Mouse (Mus musculus) adrenal gland, adult (tissue): ENCODE data around the gene Ip6k2.
A peak's percentile ranks its signal among the peaks of the same experiment; 100 is the strongest.

Source experiments
- DNase-seq, 2 experiments: peaks; one replicate each; pipeline ENCODE4 v3.0.0; 2022 to 2023; ENCODE audit warnings: low spot score in 1 of 2; ENCODE audit not compliant: inconsistent age in 2 of 2

Ip6k2 gene

DNA sequence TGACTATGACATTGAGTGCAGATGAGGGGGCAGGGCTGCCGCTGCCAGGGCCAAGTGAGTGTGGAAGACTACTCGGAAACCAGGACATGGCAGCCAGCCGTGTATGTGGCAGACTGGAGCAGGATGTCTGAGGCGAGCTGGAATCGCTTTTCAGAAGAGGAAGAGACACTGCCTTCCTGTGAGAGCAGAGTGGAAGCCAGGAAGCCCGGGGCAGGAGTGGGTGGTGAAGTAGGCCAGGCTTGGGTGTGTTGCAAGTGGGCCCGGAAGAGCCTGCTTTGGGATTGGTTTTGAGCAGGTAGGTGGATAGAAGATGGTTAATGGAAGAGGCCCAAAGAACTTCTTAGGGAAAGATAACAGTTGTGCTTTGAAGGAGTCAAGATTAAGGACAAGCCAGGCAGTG is 32.0 kb downstream of the Ip6k2 start:
- DNase-seq, result no peak

DNA sequence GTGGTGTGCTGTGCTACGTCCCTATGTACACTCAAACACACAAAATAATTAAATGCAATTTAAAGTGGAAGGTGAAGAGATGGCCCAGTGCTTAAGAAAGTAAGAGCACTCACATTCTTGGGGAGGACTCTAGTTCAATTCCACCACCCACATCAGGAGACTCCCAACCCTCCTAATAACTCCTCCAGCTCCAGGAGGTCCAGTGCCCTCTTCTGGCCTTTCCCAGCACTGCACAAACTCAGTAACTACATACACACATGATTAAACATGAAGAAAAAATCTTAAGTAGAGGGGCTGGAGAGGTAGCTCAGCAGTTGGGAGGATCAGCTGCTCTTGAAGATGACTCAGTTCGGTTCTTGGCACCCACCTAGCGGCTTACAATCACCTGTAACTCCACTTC is 35.9 kb downstream of the Ip6k2 start:
- peak in 1 of 2 experiments; percentile 81 for DNase-seq

DNA sequence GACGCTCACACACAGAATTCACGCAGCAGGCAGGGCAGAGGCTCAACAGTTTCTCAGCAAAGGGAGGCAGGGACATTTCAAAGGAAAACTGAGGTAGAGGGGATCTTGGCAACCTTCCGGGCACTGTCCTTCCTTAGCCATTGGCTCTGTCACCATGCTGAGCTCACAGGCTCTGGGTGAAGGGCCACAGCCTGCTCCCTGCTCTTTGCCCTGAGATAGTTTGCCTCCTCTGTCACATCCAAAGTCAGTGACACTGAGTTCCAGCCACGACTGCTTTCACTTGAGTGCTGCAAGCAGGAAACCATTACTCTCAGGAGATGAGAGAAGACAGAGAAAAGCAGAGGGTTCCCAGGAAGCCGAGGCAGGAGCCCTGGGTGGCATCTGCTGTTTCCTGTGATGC is 36.5 kb downstream of the Ip6k2 start:
- DNase-seq, result no peak

DNA sequence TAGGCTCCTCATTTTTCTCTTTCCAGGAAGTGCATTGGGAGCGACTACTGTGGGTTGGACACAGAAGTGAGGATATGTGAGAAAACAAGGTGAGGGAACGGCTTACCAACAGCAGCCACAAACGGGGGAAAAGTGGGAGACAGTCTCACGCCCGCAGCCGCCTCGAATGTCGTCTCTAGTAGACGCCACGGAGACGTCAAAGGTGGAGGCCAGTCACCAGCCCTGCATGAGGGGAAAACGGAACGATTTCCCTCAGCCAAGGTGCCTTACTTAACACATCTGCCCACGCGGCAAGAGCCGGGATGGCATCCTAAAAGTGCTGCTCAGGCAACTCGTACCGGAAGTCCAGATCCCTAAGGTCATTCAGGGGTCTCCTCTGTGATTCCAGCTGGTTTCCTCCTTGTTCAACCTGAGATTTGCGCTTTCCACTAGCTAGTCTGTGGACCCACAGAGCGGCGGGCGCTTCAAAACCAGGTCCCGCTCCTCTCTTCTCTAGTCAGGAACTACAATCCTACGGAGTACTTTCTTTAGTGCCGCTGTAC is 40.6 kb downstream of the Ip6k2 start:
- no peak for DNase-seq

DNA sequence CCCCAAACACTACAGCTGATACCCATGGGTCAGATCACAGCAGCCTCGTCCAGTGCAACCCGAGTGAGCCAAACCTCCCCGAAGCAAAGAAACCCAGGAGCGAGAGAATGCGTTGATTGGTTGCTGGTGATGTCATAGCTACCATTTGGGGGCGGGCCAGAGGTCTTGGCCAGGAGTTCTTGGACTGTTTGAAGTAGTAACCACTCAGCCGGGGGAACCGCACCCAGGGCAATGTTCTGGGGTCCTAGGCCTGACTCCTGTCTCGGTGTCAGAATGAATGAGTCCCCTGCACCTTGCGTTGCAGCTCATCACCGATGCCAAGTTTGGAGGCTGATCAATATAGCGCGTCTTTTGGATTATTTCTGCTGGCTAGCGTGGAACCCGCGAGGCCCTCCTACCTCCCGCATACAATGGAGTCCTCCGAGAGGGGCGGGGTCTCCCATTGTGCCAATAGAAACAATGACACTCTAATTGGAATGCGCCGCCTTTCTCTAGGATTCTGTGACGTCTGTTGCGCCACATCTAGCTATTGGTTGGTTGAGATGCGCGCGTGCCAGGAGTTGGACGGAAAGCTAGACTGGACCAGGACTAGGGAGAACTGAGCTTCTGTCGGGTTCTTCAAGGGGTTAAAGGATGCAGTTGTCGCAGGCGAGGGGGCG is 41.3 kb downstream of the Ip6k2 start:
- peak; percentile 65 to 72 for DNase-seq

DNA sequence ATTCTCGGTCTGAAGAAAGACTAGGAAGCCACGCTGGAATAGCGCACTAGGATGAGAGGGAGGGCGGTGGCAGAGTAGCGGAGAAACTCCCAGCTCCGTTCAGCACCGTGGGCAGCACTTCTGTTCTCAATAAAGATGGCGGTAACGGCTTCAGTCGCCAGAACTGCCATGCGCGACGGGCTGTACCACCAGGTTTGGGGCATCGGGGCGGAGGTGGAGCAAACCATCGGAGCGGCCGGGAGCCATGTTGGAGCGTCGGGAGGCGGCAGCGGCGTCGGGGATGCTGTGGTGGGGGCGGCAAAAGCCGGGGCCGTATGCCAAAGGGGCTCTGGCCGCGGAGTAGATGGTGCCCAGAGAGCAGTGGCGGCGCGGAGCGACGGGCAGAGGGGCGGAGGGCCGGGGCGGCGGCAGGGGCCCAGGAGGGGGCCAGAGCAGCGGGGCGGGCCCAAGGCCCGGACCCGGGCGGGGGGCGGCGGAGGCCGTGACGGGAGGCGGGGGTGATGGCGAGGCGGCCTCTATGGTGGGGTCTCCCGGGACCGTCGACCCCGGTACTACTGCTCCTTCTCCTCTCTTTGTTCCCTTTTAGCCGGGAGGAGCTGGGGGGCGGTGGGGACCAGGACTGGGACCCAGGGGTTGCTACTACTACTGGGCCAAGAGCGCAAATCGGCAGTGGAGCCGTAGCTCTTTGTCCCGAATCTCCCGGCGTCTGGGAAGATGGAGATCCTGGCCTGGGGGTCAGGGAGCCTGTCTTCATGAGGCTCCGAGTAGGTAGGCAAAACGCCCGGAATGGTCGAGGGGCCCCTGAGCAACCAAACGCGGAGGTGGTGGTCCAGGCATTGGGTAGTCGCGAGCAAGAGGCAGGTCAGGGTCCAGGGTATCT is 42.5 kb downstream of the Ip6k2 start, which contains the start of gene Celsr3:
TSS of gene Celsr3 (plus strand) at position 501 of the 880 bp plus-strand sequence.
- peak; percentile 59 to 79 for DNase-seq

DNA sequence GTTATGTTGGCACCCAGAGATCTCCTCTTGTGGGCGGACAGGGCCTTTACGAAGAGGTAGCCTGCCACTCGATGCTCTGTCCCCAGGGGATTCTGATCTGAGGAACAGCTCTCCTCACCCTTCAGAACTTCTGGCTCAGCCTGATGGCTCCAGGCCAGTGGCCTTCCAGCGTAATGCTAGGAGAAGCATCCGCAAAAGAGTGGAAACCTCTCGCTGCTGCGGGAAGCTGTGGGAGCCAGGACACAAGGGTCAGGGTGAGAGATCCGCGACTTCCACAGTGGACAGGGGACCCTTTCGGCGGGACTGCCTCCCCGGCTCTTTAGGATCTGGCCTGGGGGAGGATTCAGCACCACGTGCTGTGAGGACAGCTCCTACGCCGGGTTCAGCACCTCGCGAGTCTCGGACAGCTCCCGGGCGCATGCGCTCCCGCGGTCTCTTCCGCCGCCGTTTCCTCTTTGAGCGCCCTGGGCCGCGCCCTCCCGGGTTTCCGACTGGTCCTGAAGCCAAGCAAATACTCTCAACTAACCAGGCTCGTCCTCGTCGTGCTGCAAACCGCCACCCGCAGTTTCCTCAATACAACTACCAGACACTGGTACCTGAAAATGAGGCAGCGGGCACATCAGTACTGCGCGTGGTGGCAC is 43.2 kb downstream of the Ip6k2 start:
- peak; percentile 83 to 94 for DNase-seq

DNA sequence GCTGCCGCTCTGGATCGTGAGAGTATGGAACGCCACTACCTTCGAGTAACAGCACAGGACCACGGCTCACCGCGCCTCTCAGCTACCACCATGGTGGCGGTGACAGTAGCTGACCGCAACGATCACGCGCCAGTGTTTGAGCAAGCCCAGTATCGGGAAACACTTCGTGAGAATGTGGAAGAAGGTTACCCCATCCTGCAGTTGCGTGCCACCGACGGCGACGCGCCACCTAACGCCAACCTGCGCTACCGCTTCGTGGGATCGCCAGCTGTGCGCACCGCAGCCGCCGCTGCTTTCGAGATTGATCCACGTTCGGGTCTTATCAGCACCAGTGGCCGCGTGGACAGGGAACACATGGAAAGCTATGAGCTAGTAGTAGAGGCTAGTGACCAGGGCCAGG is 43.9 kb downstream of the Ip6k2 start:
- DNase-seq, result no peak

DNA sequence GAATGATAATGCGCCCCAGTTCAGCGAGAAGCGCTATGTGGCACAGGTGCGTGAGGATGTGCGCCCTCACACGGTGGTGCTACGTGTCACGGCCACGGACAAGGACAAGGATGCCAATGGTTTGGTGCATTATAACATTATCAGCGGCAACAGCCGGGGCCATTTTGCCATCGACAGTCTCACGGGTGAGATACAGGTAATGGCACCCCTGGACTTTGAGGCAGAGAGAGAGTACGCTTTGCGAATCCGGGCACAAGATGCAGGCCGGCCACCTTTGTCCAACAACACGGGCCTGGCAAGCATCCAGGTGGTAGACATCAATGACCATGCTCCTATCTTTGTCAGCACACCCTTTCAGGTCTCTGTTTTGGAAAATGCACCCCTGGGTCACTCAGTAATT is 44.3 kb downstream of the Ip6k2 start:
- no peak for DNase-seq

DNA sequence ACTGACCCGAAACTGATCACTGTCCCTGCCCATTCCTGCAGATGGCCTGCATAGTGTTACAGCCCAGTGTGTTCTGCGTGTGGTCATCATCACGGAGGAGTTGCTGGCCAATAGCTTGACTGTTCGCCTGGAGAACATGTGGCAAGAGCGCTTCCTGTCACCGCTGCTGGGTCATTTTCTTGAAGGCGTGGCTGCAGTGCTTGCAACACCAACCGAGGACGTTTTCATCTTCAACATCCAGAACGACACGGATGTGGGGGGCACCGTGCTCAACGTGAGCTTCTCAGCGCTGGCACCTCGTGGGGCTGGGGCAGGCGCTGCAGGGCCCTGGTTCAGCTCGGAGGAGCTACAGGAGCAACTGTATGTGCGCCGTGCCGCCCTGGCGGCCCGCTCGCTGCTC is 48.0 kb downstream of the Ip6k2 start:
- DNase-seq, result peak in 1 of 2 experiments; percentile 62

DNA sequence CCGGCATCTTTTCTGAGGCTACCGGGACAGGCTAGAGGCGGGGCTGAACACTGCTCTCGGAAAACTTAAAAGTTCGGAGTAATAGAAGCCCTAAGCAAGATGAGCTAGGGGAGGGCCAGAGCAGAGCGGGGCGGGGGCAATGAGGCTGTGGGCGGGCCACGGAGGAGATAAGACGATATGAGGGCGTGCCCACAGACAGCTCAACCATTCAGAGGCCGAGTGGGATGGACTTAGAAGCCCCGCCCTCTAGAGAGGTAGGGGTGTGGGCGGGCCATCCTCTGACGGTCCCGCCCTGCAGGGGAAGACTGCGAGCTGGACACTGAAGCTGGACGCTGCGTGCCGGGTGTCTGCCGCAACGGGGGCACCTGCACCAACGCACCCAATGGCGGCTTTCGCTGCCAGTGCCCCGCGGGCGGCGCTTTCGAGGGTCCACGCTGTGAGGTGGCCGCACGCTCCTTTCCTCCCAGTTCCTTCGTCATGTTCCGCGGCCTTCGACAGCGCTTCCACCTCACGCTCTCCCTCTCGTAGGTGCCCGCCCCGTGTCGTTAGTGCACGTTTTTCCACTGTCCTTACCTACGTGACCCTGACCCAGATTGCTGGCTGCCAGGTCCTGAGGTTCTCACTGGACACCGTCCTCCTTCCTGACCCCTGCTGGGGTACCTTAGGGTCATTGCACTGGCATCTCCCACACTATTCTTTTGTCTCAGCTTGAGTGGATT is 49.0 kb downstream of the Ip6k2 start:
- peak; percentile 96 to 97 for DNase-seq

DNA sequence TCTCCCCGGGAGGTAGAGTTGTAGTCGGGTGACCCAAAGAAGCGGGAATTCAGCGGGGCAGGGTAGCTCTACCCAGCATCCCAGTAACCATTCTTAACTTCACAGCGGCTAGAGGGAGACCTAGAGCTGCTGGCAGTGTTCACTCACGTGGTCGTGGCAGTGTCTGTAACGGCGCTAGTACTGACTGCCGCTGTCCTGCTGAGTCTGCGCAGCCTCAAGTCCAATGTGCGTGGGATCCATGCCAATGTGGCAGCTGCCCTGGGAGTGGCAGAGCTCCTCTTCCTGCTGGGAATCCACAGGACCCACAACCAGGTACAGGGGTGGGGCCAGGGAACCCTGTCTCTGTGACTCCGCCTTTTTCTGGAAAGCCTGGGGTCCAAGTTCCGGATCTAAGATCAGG is 59.4 kb downstream of the Ip6k2 start:
- peak; percentile 44 to 71 for DNase-seq

DNA sequence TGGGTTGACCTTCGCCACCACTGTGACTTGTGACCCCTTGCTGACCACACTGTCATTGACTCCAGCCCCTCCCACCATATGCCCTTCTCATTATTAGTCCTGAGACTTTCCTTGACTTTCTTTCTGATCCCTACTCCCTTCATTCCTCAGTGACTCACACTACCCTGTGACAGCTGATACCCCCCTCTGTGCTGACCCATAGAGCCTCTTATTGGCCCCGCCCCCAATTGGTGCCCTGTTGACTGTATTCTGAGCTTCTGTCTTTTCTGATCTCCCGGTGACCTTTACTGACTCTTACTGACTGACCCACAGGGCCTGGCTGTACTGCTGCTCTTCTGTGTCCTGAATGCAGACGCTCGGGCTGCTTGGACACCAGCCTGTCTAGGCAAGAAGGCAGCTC is 61.8 kb downstream of the Ip6k2 start:
- DNase-seq, result peak; percentile 58 to 60

DNA sequence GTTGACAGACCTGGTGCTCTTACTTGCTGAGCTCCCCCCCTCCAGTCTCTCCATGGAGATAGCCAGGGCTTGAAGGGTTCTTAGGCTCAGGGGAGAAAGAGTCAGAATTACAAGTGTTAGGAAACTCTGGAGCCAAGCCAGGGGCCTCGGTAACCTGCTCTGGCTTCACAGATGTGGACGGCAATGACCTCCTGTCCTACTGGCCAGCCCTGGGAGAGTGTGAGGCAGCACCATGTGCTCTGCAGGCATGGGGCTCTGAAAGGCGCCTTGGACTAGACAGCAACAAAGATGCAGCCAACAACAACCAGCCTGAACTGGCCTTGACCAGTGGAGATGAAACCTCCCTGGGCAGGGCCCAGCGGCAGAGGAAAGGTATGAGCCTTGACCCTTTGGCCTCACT is 63.8 kb downstream of the Ip6k2 start:
- peak in 1 of 2 experiments; percentile 64 for DNase-seq

DNA sequence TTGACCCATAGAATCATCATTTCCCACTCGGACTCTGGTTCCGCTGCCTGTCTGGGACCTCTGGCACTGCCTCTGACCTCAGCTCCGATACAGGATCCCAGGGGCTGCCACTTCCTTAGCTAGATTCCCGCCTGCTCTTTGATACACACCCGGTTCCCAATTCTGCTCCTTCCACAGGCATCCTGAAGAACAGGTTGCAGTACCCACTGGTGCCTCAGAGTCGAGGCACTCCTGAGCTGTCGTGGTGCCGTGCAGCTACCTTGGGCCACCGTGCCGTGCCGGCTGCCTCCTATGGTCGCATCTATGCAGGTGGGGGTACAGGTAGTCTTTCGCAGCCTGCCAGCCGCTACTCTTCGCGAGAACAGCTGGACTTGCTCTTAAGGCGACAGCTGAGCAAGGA is 64.8 kb downstream of the Ip6k2 start:
- no peak for DNase-seq

DNA sequence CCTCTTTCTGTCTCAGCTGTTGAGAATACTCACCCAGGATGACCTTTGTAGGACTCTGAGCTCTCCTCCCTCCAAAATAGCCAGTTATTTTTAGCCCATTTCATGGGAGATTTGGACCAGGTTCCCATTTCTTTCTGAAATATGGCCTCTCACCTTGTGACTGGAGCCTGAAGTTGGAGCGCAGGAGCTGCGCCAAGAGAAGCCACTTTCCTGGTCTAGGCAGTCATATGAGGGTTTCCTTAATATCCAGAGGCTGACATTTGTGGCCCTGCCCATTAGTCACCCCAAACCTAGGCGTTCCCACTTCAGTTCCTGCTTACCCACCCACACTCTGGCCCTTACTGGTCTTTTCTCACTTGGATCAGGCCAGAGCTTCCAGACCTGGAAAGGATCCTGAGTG is 69.4 kb downstream of the Ip6k2 start, which contains the start of gene Slc26a6:
TSS of gene Slc26a6 (plus strand) at position 308 of the 400 bp plus-strand sequence.
- DNase-seq, result peak in 1 of 2 experiments; percentile 71

DNA sequence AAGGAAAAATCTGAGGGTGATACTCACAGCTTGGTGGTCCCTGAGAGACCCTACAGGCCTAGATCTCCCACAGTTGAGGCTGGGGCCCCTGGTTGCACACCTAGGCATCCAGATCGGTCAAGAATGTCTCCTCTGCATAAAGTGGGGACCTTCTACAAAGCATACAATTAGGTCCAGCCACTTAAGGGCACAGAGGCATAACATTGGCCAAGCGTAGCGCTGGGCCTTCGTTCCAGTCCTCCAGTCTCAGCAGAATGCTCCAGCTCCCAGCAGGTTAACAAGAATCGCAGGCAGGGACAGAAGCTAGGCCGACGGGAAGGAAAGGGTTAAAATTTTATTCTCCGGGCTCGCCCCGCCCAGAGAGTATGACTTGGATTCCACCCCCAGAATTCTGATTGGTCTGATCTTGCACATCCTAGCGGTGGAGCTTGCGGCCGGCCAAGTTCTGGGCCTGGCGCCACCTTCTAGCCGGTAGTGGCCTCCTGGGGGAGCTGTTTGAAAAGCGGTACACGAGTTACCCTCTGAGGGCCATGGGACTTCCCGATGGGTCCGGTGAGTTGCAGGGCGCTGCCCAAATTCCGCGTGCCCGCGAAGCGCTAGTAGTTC is 70.1 kb downstream of the Ip6k2 start:
- DNase-seq, result peak; percentile 95 to 98

DNA sequence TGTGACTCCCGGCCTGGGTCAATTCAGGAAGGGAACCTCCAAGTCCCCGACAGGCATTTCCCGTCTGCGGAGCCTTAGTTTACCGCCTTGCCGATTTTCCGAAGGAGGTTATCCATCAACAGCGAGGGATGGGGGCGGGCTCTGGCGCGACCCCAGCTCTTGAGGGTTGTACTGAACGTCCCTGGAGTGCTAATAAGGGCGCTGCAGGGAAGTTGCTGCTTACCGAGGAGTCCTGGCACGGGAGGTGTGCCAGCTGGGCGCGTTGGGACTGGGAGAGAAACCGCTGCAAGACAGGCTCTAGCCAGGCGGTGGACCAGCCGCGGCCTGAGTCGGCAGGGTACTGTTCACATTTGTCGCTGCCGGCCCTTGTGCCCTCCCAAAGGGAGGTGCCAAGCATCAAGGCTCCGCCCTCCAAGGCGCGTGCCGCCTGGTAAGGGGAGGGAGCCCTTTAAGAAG is 70.7 kb downstream of the Ip6k2 start:
- peak; percentile 91 to 97 for DNase-seq

DNA sequence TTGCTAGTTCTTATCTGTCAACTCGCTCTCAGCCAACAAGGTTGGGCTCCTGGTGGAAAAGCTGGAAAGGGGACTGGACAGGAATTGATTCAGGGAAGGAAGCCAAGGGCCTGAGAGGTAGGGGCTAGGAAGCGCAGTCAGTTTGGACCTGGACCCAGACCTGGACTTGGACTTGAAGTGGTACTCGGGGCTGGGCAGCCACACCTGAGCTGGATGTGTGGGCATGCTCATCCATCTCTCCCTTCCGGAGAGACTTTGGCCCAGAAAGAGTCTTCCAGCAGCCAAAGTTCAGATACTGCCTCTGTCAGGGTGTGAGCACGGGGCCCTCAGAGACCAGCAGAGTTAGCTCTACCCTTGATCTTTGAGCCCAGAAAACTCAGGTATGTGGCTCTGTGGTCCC is 71.7 kb downstream of the Ip6k2 start:
- no peak for DNase-seq
